Mouse (Mus musculus) ES-E14 (cell line): Measurements from ENCODE around the gene Uspl1. TPM values are rescaled to one million over a fixed set of nuclear protein-coding genes. Genes with fewer than 3 reads are reported as not detected.
"Not testable (repeated sequence)": the region's sequence is repeated elsewhere in the genome, so short reads cannot be mapped to it uniquely, and the experiment has no call there.

Source experiments
- DNase-seq: peaks from one replicate; pipeline ENCODE4 v3.0.0-alpha.2; 2013; ENCODE audit warnings: low read depth, low spot score
- H3K27ac ChIP-seq: 2 replicates; pipeline ENCODE4 v1.5.1; 2012; ENCODE audit warnings: low read depth, mild to moderate bottlenecking, low read length, moderate library complexity, mixed read lengths; ENCODE audit not compliant: poor library complexity, insufficient read depth, severe bottlenecking
- H3K36me3 ChIP-seq: 2 replicates; pipeline ENCODE4 v1.6.1; 2012; ENCODE audit warnings: mild to moderate bottlenecking, low read length, moderate library complexity, mixed read lengths; ENCODE audit not compliant: control insufficient read depth, poor library complexity, insufficient read depth, severe bottlenecking
- H3K4me1 ChIP-seq, 2 experiments: fragments of 150-350 bp in 1 of 2; sonication (generic) in 1 of 2; 2 replicates each; pipeline ENCODE4 v1.6.1; 2012; ENCODE audit warnings: low read length in 2 of 2, mild to moderate bottlenecking in 1 of 2, mixed read lengths in 1 of 2; ENCODE audit not compliant: control insufficient read depth in 2 of 2, insufficient read depth in 2 of 2, poor library complexity in 1 of 2
- H3K4me3 ChIP-seq, 2 experiments: fragments of 150-350 bp in 1 of 2; sonication (generic) in 1 of 2; 2 replicates each; pipeline ENCODE4 v1.5.1; 2012; ENCODE audit warnings: low read length in 2 of 2, low read depth in 1 of 2, mild to moderate bottlenecking in 1 of 2, mixed read lengths in 1 of 2; ENCODE audit not compliant: insufficient read depth in 1 of 2, poor library complexity in 1 of 2, severe bottlenecking in 1 of 2
- H3K9ac ChIP-seq: 2 replicates; pipeline ENCODE4 v1.6.1; 2012; ENCODE audit warnings: low read depth, mild to moderate bottlenecking, low read length, mixed read lengths; ENCODE audit not compliant: poor library complexity, insufficient read depth, severe bottlenecking
- H3K9me3 ChIP-seq: fragments of 150-350 bp; sonication (generic); 2 replicates; pipeline ENCODE4 v1.6.1; 2012; ENCODE audit warnings: low read depth, mild to moderate bottlenecking, low read length; ENCODE audit not compliant: control insufficient read depth, insufficient read depth
- CHD2 ChIP-seq: IDR thresholded peaks from 2 replicates; pipeline ENCODE4 v1.6.1; 2014; ENCODE audit warnings: mild to moderate bottlenecking, low read depth, low read length, inconsistent platforms
- HCFC1 ChIP-seq: IDR thresholded peaks from 2 replicates; pipeline ENCODE4 v1.6.1; 2012; ENCODE audit warnings: low read length, inconsistent platforms, borderline replicate concordance; ENCODE audit not compliant: insufficient read depth
- MAFK ChIP-seq: IDR thresholded peaks from 2 replicates; pipeline ENCODE4 v1.6.1; 2014; ENCODE audit warnings: mild to moderate bottlenecking, low read depth, low read length, inconsistent platforms; ENCODE audit not compliant: insufficient read depth
- ZC3H11A ChIP-seq: IDR thresholded peaks from 2 replicates; pipeline ENCODE4 v1.6.1; 2012; ENCODE audit warnings: low read depth, mild to moderate bottlenecking, inconsistent platforms, low read length, borderline replicate concordance
- ZNF384 ChIP-seq: IDR thresholded peaks from 2 replicates; pipeline ENCODE4 v1.6.1; 2012; ENCODE audit warnings: low read depth, low read length, inconsistent platforms
- in situ Hi-C, 2 experiments: fragments of 600-800 bp; cut with MboI; formaldehyde crosslinking; loops; one replicate each; pipeline ENCODE4 v1.15.1; 2025; ENCODE audit warnings: low sequenced_read_pairs in 2 of 2, inconsistent platforms in 1 of 2; ENCODE audit not compliant: unreplicated experiment in 2 of 2
- total RNA-seq: library from RNA; depleted of rRNA; stranded (reverse); fragments of 300-350 nt; gene quantifications from 2 replicates; pipeline ENCODE4 v1.2.3, GENCODE M21; 2012

The Uspl1 gene
- total RNA-seq, 1 experiment, result 108 TPM

GRCm38 (mm10) chr5:149137447-149137846, 46.7 kb upstream of the Uspl1 start:
- Histone ChIP-seq H3K27ac (no peak overlapping the region), H3K9ac (no peak overlapping the region), H3K4me3 (no peak overlapping the region), H3K36me3 (no peaks in the 10 kb centered on the region), H3K9me3 (no peaks in the 10 kb centered on the region), H3K4me1 (peaks cover 0 to 2% of the 10 kb centered on the region in 2 experiments; a peak in 2 of 4 replicates)
- TF ChIP-seq MAFK (no peak), ZNF384 (no peak), HCFC1 (no peak), CHD2 (no peak), ZC3H11A (no peak)
- DNase-seq, result no peak
- in situ Hi-C loops, result no loop called here

GRCm38 (mm10) chr5:149138087-149138486, 46.1 kb upstream of the Uspl1 start:
- DNase-seq, H3K36me3 ChIP-seq, H3K9ac ChIP-seq, H3K4me3 ChIP-seq, H3K4me1 ChIP-seq, H3K9me3 ChIP-seq, H3K27ac ChIP-seq, in situ Hi-C loops: not testable (repeated sequence)

- in situ Hi-C loops, result no loop called here
Measured at GRCm38 (mm10) chr5:149140336-149140735, 43.8 kb upstream of the Uspl1 start.

GRCm38 (mm10) chr5:149141155-149141554, 43.0 kb upstream of the Uspl1 start:
- H3K4me3 ChIP-seq, H3K36me3 ChIP-seq, H3K9me3 ChIP-seq, H3K27ac ChIP-seq, in situ Hi-C loops, DNase-seq, H3K4me1 ChIP-seq, H3K9ac ChIP-seq: not testable (repeated sequence)

More at GRCm38 (mm10) chr5:149140336-149140735, 43.8 kb upstream of the Uspl1 start:
- TF ChIP-seq MAFK (no peak), HCFC1 (no peak), CHD2 (no peak), ZC3H11A (no peak), ZNF384 (no peak)
- peak; percentile 66 for DNase-seq
- no peaks in the 10 kb centered on the region for H3K36me3 ChIP-seq
- peak overlapping the region; percentile 26 to 49; a peak in 2 of 4 replicates for H3K4me3 ChIP-seq
- H3K4me1 ChIP-seq, result peaks cover 0 to 3% of the 10 kb centered on the region in 2 experiments; a peak in 2 of 4 replicates
- no peak overlapping the region for H3K27ac ChIP-seq
- no peak overlapping the region for H3K9ac ChIP-seq
- no peaks in the 10 kb centered on the region for H3K9me3 ChIP-seq

GRCm38 (mm10) chr5:149143766-149144375, 40.3 kb upstream of the Uspl1 start:
- Histone ChIP-seq H3K4me1 (peaks cover 0 to 3% of the 10 kb centered on the region in 2 experiments; a peak in 2 of 4 replicates), H3K9ac (no peak overlapping the region), H3K4me3 (no peak overlapping the region), H3K9me3 (no peaks in the 10 kb centered on the region), H3K27ac (no peak overlapping the region), H3K36me3 (no peaks in the 10 kb centered on the region)
- TF ChIP-seq HCFC1 (no peak), ZC3H11A (no peak), MAFK (no peak), CHD2 (no peak), ZNF384 (no peak)
- in situ Hi-C loops, result no loop called here
- no peak for DNase-seq
